Mouse (Mus musculus) C3H10T1/2 (cell line): Measurements from ENCODE around the gene Stx4a. TPM values are rescaled to one million over a fixed set of nuclear protein-coding genes. Genes with fewer than 3 reads are reported as not detected.

Experiments
- polyA plus RNA-seq, 2 experiments: library from polyadenylated mRNA; unstranded; fragments of >200 nt; fragmentation: generic; extraction: Trizol; gene quantifications; one replicate each; pipeline ENCODE4 v1.2.1; 2012; ENCODE audit warnings: missing spikeins in 2 of 2

The Stx4a gene
- 10 to 100 TPM; 23.3 to 77.8 TPM for polyA plus RNA-seq

GRCm38 (mm10) chr7:127824176-127824871 is at the start of gene Stx4a, which contains the start of gene Stx1b:
Gene Stx4a (plus strand): TSS chr7:127824294.
Gene Stx1b (minus strand): TSS chr7:127824549.

GRCm38 (mm10) chr7:127776426-127776825 is 47.7 kb upstream of the Stx4a start, which contains the start of gene Setd1a:
Gene Setd1a (plus strand): TSS chr7:127776670.

GRCm38 (mm10) chr7:127785308-127785707 is 38.8 kb upstream of the Stx4a start, which contains the start of gene Gm49388:
Gene Gm49388 (plus strand): TSS chr7:127785608.

GRCm38 (mm10) chr7:127800435-127801009 is 23.6 kb upstream of the Stx4a start, which contains the start of gene Hsd3b7:
Gene Hsd3b7 (plus strand): TSS chr7:127800604.

GRCm38 (mm10) chr7:127876041-127876466 is 52.0 kb downstream of the Stx4a start, which contains the start of gene Zfp646:
Gene Zfp646 (plus strand): TSS chr7:127876221.

GRCm38 (mm10) chr7:127876467-127877348 is 52.6 kb downstream of the Stx4a start, which contains the start of gene Zfp668:
Gene Zfp668 (minus strand): TSS chr7:127876828.

GRCm38 (mm10) chr7:127890798-127891197 is 66.7 kb downstream of the Stx4a start, which contains the start of gene Prss53:
Gene Prss53 (minus strand): TSS chr7:127890970.

GRCm38 (mm10) chr7:127895442-127895841 is 71.3 kb downstream of the Stx4a start, which contains the start of the genes Gm21974 and Vkorc1:
Gene Gm21974 (minus strand): TSS chr7:127895454.
Gene Vkorc1 (minus strand): TSS chr7:127895617.

Other genes with a start within 250 kb of the Stx4a start
- gene Ccdc189, start 235.7 kb upstream of the Stx4a start, polyA plus RNA-seq: 10 to 100 TPM in 1 of 2 experiments, 1 to 10 TPM in 1; 7.1 to 20.8 TPM
- gene Rnf40, start 235.5 kb upstream of the Stx4a start, polyA plus RNA-seq: 10 to 100 TPM; 15.9 to 30.7 TPM
- 1 to 10 TPM; 1.2 to 8.7 TPM for gene Zfp629, start 208.5 kb upstream of the Stx4a start, polyA plus RNA-seq
- 100 to 1,000 TPM; 142 to 241 TPM for gene Bcl7c, start 115.4 kb upstream of the Stx4a start, polyA plus RNA-seq
- 10 to 100 TPM in 1 of 2 experiments, 1 to 10 TPM in 1; 4.2 to 26.0 TPM for gene Ctf1, start 111.6 kb upstream of the Stx4a start, polyA plus RNA-seq
- gene Ctf2, start 92.1 kb upstream of the Stx4a start, polyA plus RNA-seq: under 1 TPM; 0.08 to 0.22 TPM
- 10 to 100 TPM; 15.7 to 19.4 TPM for gene Fbxl19, start 79.8 kb upstream of the Stx4a start, polyA plus RNA-seq
- 10 to 100 TPM; 15.6 to 39.0 TPM for gene Orai3, start 54.5 kb upstream of the Stx4a start, polyA plus RNA-seq
- gene Setd1a, start 47.6 kb upstream of the Stx4a start, polyA plus RNA-seq: 10 to 100 TPM in 1 of 2 experiments, 1 to 10 TPM in 1; 5.5 to 15.8 TPM
- gene Gm49388, start 38.7 kb upstream of the Stx4a start, polyA plus RNA-seq: under 1 TPM in 1 of 2 experiments, not detected in 1; 0.13 TPM
- gene Hsd3b7, start 23.7 kb upstream of the Stx4a start, polyA plus RNA-seq: 10 to 100 TPM in 1 of 2 experiments, 1 to 10 TPM in 1; 9.4 to 28.8 TPM
- gene Stx1b, start 255 bp downstream of the Stx4a start, polyA plus RNA-seq: under 1 TPM in 1 of 2 experiments, not detected in 1; 0.35 TPM
- gene Zfp646, start 51.9 kb downstream of the Stx4a start, polyA plus RNA-seq: 10 to 100 TPM in 1 of 2 experiments, 1 to 10 TPM in 1; 2.0 to 13.2 TPM
- 10 to 100 TPM; 10.9 to 12.1 TPM for gene Zfp668, start 52.5 kb downstream of the Stx4a start, polyA plus RNA-seq
- 1 to 10 TPM in 1 of 2 experiments, under 1 TPM in 1; 0.22 to 2.9 TPM for gene Prss53, start 66.7 kb downstream of the Stx4a start, polyA plus RNA-seq
- not detected for gene Gm21974, start 71.2 kb downstream of the Stx4a start, polyA plus RNA-seq
- gene Vkorc1, start 71.3 kb downstream of the Stx4a start, polyA plus RNA-seq: 100 to 1,000 TPM in 1 of 2 experiments, 10 to 100 TPM in 1; 75.2 to 309 TPM
- 10 to 100 TPM; 53.8 to 95.6 TPM for gene Bckdk, start 79.8 kb downstream of the Stx4a start, polyA plus RNA-seq
- gene Kat8, start 88.2 kb downstream of the Stx4a start, polyA plus RNA-seq: 10 to 100 TPM in 1 of 2 experiments, 1 to 10 TPM in 1; 8.2 to 22.4 TPM
- under 1 TPM in 1 of 2 experiments, not detected in 1; 0.05 TPM for gene Prss8, start 105.8 kb downstream of the Stx4a start, polyA plus RNA-seq
- 10 to 100 TPM in 1 of 2 experiments, 1 to 10 TPM in 1; 4.6 to 11.2 TPM for gene Prss36, start 122.4 kb downstream of the Stx4a start, polyA plus RNA-seq
- gene Fus, start 143.2 kb downstream of the Stx4a start, polyA plus RNA-seq: 100 to 1,000 TPM; 140 to 298 TPM
- under 1 TPM; 0.01 to 0.28 TPM for gene Pycard, start 169.6 kb downstream of the Stx4a start, polyA plus RNA-seq
- under 1 TPM; 0.02 to 0.72 TPM for gene Trim72, start 179.7 kb downstream of the Stx4a start, polyA plus RNA-seq
- not detected for gene Itgam, start 238.3 kb downstream of the Stx4a start, polyA plus RNA-seq
- not detected for gene Gm49368, start 238.4 kb downstream of the Stx4a start, polyA plus RNA-seq